Mouse (Mus musculus) heart, adult 18-20 months (tissue): Measurements from ENCODE around the gene Itk. TPM values are rescaled to one million over a fixed set of nuclear protein-coding genes. Genes with fewer than 3 reads are reported as not detected.

Source experiments
- DNase-seq, 2 experiments: peaks; one replicate each; pipeline ENCODE4 v3.0.0; 2021 to 2022; ENCODE audit warnings: mixed read lengths in 1 of 2
- total RNA-seq, 2 experiments: library from RNA; stranded (reverse); gene quantifications; 2 replicates each; pipeline ENCODE4 v1.2.3; 2021

The Itk gene
- total RNA-seq, 2 experiments from 2014 or later: 0.20 to 2.9 TPM

GRCm38 (mm10) chr11:46358369-46358768 lies 30.9 kb downstream of the Itk start:
- no peak for DNase-seq

DNA sequence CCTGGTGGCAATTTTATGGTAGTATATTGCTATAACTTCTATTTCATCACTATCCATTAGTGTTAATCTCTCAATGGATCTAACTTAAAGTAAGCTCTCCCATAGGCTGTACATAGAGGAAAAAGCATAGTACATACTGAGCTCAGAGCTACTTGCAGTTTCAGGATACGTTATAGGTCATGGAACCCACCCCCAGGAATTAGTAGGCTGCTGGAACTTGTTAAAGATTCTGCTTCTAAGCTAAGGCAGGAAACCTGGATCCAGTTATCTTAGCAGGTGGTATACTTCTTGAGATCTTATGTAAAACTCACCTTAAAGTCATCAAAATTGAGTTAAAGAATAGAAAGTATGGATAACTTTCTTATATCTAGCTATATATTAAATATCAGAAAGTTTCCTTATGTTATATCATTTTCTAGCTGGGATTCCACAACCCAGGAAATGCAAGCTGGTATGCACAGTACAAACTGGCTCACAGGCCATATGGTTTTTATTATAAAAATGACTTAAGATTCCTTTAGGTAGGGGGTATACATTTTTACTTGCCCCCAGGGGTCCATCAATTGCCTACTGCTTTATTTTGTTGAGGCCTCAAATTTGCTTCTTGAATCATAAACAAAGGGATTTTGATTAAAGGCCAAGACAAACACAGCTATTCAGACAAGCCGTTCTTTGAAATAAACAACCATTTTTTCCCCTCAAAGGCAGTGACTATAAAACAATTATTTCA lies 39.5 kb downstream of the Itk start:
- no peak for DNase-seq

DNA sequence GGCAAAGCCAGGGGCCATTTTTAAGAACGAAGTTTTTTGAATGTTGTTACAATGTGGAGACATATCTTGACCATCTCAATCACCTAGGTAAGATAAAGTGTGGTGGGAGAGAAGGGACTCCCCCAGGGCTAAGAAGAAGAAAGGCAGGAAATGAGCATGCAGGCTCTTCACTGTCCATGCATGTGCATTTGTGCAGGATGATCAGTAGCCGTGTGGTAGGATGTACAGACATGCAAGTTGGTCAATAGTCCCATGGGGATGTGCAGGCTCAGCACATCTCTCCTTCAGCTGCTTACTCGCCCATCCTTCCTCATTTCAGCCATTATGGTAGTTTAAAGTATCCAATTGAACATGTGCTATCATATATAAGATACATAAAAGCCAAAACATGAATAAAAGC lies 40.9 kb downstream of the Itk start:
- DNase-seq: no peak

GRCm38 (mm10) chr11:46347756-46348155 lies 41.6 kb downstream of the Itk start:
- no peak for DNase-seq

DNA sequence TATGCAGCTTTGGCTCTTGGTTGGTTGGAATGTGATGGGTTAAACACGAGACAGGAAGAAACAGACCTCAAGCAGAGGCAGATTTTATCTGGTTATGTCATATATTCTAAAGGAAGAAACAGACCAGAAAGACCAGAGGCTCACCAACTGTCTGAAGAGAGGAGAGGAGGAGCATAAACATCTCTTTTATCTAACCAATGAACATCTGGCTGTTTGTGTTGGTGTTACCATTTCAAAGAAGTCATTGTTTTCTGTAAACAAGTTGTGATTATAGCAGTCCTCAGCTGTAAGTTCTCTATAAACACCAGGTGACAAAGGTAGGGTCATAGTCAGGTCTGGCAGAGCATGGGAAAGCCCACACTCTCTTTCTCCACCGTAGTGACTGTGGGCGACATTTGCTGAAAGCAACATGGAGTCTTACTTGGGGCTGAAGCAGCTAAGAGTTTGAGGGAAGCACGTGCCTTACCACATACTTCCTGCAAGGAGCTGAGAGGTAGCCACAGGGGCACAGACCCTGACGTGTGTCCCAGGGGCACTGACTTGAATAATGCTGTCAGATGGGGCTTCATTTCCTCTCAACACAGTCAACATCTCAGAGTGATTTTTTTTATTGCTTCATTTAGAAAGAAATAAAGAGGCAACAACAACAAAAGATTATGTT lies 45.3 kb downstream of the Itk start:
- no peak for DNase-seq

DNA sequence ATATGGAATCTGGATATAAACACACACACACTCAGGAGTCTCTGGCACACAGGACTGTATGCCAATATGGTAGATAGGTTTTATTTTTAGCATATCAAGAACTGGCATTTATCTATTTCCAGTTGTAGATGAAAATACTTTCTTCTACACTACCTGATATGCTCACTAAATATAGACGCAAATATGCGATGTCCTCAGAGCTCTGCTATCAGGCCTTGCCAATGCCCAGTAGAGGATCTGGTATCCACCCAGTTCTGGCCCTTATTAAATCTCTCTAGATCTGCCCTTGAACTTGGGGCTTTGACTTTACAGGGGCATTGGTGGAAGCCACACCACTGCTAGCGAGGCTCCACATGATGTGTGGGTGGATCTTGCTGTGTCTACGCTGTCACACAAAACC lies 47.4 kb downstream of the Itk start:
- DNase-seq: peak; percentile 16 to 38

DNA sequence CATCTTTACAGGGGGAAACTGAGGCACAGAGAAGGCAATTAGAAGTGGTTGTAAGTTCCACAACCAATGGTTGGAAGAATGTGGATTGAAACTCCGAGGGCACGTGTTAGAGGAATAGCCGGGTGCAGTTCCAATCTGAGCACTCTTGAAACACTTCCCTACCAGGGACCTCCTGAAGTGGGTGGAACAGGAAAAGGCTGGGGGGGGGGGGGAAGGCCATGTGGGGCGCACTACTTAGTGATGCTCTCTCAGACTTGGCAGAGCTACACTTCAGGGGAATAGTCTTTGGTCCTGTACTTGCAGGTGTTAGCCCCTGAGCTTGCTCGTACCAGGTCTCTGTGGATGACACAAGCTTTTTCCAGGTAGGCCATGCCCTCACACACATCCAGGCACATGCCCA lies 53.3 kb downstream of the Itk start:
- no peak for DNase-seq

DNA sequence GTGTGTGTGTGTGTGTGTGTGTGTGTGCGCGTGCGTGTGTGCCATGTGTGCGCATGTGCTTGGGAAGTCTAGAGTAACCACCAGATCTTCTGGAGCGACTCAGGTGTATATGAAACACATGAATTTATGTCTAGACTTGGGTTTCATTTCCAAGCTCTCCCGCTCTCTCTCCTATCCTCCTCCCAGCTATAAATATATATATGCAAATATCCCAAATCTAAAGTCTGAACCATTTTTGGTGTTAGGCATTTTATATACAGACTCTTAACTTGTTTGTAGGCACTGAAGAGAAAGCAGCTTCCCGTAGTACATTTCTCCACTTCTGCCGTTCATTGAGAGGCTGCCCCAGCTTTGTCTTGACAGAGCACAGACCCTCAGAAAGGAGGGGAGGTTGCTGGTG lies 57.1 kb downstream of the Itk start:
- no peak for DNase-seq

- DNase-seq: no peak
Observed at GRCm38 (mm10) chr11:46326271-46327015, 62.9 kb downstream of the Itk start.

DNA sequence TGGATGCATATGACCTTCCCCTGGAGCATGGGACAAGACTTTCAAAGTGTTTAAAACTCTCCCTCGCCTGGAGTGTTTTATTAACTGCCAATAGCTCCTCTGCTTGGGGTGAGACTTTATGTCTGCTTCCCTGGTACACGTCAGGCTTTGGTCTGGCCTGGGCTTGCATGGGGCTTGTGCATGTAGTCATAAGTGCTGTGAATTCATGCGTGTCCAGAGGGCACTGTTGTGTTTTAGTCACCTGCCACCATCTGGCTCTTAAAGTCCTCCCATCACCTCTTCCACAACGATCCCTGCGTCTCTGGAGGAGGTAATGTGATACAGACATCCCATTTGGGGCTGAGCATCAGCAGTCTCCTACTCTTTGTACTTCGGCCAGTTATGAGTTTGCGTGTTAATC lies 67.8 kb downstream of the Itk start:
- no peak for DNase-seq

- no peak for DNase-seq
Observed at GRCm38 (mm10) chr11:46314534-46314933, 74.8 kb downstream of the Itk start.

- no peak for DNase-seq
Observed at GRCm38 (mm10) chr11:46313851-46314250, 75.5 kb downstream of the Itk start.

- peak in 1 of 2 experiments; percentile 15 for DNase-seq
Observed at GRCm38 (mm10) chr11:46312523-46313035, 76.7 kb downstream of the Itk start, which contains the start of gene Cyfip2. Gene Cyfip2 (minus strand): TSS chr11:46312859.

GRCm38 (mm10) chr11:46311703-46312522 lies 77.4 kb downstream of the Itk start:
- peak; percentile 38 to 57 for DNase-seq

- peak; percentile 22 to 25 for DNase-seq
Observed at GRCm38 (mm10) chr11:46311181-46311702, 78.1 kb downstream of the Itk start.

DNA sequence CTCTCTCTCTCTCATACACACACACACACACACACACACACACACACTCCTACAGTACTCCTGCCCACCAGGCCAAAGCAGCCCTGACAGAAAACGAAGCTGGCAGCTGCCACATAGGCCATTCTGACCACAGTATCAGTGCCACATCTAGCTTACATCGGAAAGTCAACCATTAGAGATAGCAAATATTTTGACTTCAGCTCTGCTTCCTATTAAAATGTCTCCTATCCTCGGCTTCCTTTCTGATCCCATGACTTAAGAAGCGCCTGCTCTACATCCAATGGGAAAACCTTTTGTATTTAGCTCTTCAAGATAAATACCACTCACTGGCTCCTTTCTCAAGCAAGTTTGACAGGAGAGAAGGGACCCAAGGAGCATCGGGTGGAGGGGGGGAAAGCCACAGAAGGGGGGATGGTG lies 78.7 kb downstream of the Itk start:
- no peak for DNase-seq

GRCm38 (mm10) chr11:46309808-46310555 lies 79.3 kb downstream of the Itk start:
- peak in 1 of 2 experiments; percentile 12 for DNase-seq

DNA sequence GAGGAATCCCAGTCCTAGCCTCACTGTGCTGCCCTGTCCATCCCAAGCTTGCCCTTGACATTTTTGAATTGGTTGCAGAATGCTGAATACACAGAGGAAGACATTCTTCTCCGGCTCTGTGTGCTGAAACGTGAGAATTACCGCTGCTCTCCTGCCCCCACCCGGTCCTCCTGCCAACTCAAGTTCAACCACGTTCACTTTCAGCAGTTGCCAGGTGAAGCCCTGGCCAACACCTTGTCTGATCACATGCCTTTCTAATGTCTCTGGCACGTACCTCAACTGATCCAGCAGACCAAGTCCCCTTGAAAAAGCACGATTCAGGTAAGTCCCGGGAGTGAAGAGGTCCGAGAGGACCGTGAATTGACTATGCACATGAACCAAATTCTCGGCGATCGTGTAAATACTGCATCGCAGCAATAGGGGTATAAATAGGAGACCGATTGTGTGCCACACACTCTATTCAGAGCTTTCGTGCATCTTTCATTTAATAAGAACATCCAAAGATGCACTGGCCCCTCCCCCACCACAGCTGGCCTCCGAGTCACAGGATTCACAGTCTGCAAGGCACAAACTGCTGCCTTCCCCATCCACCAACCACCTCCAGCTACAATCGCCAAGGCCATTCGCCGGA lies 80.1 kb downstream of the Itk start:
- DNase-seq: peak; percentile 34

GRCm38 (mm10) chr11:46308271-46308974 lies 80.9 kb downstream of the Itk start:
- no peak for DNase-seq

GRCm38 (mm10) chr11:46307768-46308167 lies 81.5 kb downstream of the Itk start:
- DNase-seq: no peak
